Mouse (Mus musculus): Measurements from ENCODE around the gene Ppil6. TPM values are rescaled to one million over a fixed set of nuclear protein-coding genes. Genes with fewer than 3 reads are reported as not detected.
A peak's percentile ranks its signal among the peaks of the same experiment; 100 is the strongest.

Gene Ppil6
- total RNA-seq, 2 experiments from 2014 or later = 1.1 to 1.5 TPM

- ATAC-seq (replicated peaks; ENCODE audit: poor library complexity) = no peak
These were observed 33.1 kb downstream of the Ppil6 start for GRCm38 (mm10) chr10:41523386-41523785.

- ATAC-seq (replicated peaks; ENCODE audit: poor library complexity) = no peak
These were observed 35.5 kb downstream of the Ppil6 start for GRCm38 (mm10) chr10:41525696-41526095.

GRCm38 (mm10) chr10:41529972-41530371 lies 39.7 kb downstream of the Ppil6 start:
- peak; percentile 65 for ATAC-seq (replicated peaks; ENCODE audit: poor library complexity)

- no peak for ATAC-seq (replicated peaks; ENCODE audit: poor library complexity)
These were observed 45.8 kb downstream of the Ppil6 start for GRCm38 (mm10) chr10:41535991-41536390.

GRCm38 (mm10) chr10:41536714-41537113 lies 46.5 kb downstream of the Ppil6 start:
- ATAC-seq (replicated peaks; ENCODE audit: poor library complexity) = no peak

GRCm38 (mm10) chr10:41537226-41537982 lies 47.2 kb downstream of the Ppil6 start:
- ATAC-seq (replicated peaks; ENCODE audit: poor library complexity) = no peak

GRCm38 (mm10) chr10:41537983-41538330 lies 47.7 kb downstream of the Ppil6 start:
- ATAC-seq (replicated peaks; ENCODE audit: poor library complexity) = no peak

GRCm38 (mm10) chr10:41538986-41539385 lies 48.7 kb downstream of the Ppil6 start:
- ATAC-seq (replicated peaks; ENCODE audit: poor library complexity) = no peak

GRCm38 (mm10) chr10:41542057-41542456 lies 51.8 kb downstream of the Ppil6 start:
- no peak for ATAC-seq (replicated peaks; ENCODE audit: poor library complexity)

GRCm38 (mm10) chr10:41543439-41543838 lies 53.2 kb downstream of the Ppil6 start:
- ATAC-seq (replicated peaks; ENCODE audit: poor library complexity) = 0 out of 2 replicates have a peak, but pooled peaks have one; percentile 20

GRCm38 (mm10) chr10:41543844-41544243 lies 53.6 kb downstream of the Ppil6 start:
- no peak for ATAC-seq (replicated peaks; ENCODE audit: poor library complexity)

GRCm38 (mm10) chr10:41544481-41545190 lies 54.4 kb downstream of the Ppil6 start:
- ATAC-seq (replicated peaks; ENCODE audit: poor library complexity) = peak; percentile 83

- no peak for ATAC-seq (replicated peaks; ENCODE audit: poor library complexity)
These were observed 55.1 kb downstream of the Ppil6 start for GRCm38 (mm10) chr10:41545224-41545755.

- no peak for ATAC-seq (replicated peaks; ENCODE audit: poor library complexity)
These were observed 56.3 kb downstream of the Ppil6 start for GRCm38 (mm10) chr10:41546396-41547165.

- ATAC-seq (replicated peaks; ENCODE audit: poor library complexity) = no peak
These were observed 60.5 kb downstream of the Ppil6 start for GRCm38 (mm10) chr10:41550711-41551110.

- ATAC-seq (replicated peaks; ENCODE audit: poor library complexity) = peak; percentile 68
These were observed 62.1 kb downstream of the Ppil6 start for GRCm38 (mm10) chr10:41552319-41552718.

- ATAC-seq (replicated peaks; ENCODE audit: poor library complexity) = no peak
These were observed 62.8 kb downstream of the Ppil6 start for GRCm38 (mm10) chr10:41552847-41553589.

GRCm38 (mm10) chr10:41553711-41554110 lies 63.5 kb downstream of the Ppil6 start:
- no peak for ATAC-seq (replicated peaks; ENCODE audit: poor library complexity)

GRCm38 (mm10) chr10:41555081-41555480 lies 64.8 kb downstream of the Ppil6 start:
- ATAC-seq (replicated peaks; ENCODE audit: poor library complexity) = no peak

GRCm38 (mm10) chr10:41558401-41558800 lies 68.2 kb downstream of the Ppil6 start:
- no peak for ATAC-seq (replicated peaks; ENCODE audit: poor library complexity)
